Mouse (Mus musculus) left cerebral cortex, postnatal 14 days (tissue): ENCODE measurements at regions not wholly inside any gene's neighbourhood (a gene's known extent, or its start where the extent isn't known, plus 50 kb on each side); places are given as distances from the start of the nearest gene placed in this dataset.

Source experiments
- DNase-seq, 2 experiments: peaks; one replicate each; pipeline ENCODE4 v3.0.0; 2021 to 2022; ENCODE audit warnings: low spot score in 2 of 2, mixed read lengths in 1 of 2
- intact Hi-C: fragments of 180-260 bp; cut with DNase I; formaldehyde crosslinking; loops from one replicate; pipeline ENCODE4 v1.15.1; 2025

DNA sequence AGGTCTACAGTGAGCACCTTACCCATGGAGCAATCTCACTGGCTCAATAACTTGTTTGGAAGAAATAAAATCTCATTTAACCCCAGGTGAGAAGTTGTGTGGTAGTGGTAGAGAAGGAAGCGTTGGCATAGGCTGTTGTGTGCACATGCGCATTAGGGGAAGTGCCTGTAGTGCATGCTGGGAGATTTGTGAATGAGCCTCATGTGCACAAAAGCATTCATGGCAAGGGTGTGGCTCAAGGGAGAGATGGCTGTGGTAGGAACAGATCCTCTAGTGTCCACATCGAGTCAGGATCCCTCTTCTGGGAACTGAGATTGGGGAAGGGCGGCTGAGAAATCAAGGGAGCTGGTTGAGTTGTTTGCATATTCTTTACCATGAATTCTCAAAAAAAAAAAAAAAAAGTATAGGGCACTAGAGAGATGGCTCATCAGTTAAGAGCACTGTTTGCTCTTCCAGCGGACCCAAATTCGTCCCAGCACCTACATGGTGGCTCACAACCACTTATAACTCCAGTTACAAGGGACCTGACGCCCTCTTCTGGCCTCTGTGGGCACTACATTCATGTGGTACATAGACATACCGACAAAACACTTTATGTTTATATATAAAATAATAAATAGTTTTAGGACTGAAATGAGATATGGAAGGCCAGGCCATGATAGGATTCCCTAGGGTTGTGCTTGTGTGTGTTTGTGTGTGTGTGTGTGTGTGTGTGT, 59.4 kb upstream of the Unc5a start:
- intact Hi-C loops: loop anchor here (5.0 kb wide), 1 partner anchor 57 kb away; the partner anchor contains the start of gene Unc5a

DNA sequence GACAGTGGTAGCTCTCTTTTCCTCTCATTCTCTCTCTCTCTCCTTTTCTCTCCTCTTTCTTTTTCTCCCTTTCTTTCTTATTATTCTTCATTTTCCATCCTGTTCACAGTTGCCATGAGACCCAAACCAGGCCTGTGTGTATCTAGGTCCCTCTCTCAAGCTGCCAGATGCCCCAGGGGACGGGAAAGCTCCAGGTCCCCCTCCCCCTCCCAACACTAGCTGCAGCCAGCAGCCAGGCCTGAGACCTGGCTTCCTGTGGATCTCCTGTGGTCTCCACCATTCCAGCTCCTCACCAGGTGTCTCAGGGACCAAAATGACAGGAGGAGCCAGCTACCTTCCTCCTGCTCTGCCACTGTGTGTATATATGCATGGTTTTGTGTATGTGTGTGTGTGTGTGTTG, 56.6 kb upstream of the Unc5a start:
- intact Hi-C loops: no loop called here
- DNase-seq: no peak

More for the DNA sequence above, 59.4 kb upstream of the Unc5a start:
- no peak for DNase-seq

DNA sequence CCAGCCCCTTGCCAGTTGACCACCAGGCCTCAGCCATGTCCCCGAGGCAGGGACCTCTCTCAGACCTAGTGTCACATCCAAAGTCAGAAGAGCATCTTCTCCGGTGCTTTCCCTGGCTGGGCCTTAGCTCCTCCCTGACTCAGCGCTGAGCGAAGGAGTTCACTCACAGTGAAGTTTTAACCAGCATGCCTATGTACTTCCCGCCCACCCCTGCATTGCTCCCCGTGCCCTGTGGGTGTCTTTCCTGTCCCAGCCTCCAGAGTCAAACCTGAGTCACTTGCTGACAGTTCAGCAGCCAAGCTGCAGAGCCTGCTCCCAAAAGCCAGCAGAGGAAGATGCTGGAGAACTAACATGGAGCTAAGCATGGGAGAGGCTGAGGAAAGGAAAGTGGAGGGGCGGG, 55.6 kb upstream of the Unc5a start:
- DNase-seq: no peak
- intact Hi-C loops: no loop called here

DNA sequence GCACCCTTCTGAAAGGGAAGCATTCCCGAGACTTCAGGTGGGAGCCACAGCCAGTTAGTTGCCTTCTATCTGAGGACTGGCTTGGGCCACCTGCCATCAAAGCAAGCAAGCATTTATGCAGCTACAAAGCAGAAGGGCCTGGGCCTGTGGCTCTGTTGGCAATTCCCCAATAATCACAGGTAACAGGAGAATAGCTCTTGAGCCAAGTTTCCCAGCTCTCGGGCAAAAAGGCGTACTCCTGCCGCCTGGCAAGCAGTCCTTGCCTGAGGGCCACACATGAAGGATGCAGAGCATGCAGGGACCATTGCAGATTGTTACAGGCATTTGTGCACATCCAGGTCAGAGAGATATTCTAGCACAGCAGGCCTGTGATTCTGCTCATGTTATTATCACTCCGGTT, 53.2 kb upstream of the Unc5a start:
- no peak for DNase-seq
- intact Hi-C loops: no loop called here
